Comparison of ENCODE assay signal across 28 mouse cellular contexts in the genomic region with DNA sequence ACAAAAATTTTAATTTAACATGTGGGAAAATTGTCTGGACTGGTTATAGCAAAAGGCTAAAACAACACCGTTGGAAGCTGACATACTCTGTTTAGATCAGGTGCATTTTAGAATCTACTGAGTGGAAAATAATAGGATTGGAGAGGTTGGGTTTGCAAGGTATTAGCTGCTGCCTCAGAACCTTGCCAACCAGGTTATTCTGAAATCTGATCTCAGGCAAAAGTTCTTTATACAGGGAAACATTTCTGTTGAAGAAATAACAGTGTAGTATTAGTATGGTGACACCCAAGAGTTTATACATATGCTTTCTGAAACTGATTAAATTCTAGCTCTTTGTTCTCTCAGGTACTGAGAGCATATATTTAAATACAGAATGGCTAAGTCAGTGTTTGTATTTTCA.
"Had no signal": no experiment of that assay in that cellular context is flagged by ENCODE, and none has a peak within 500 bp of the region (broad histone marks: within the 10 kb centered on the region; RNA-seq: fewer than 3 reads in every experiment).

No protein-coding gene starts in this region.

- H3K36me3 ChIP-seq: embryonic facial prominence, embryonic 12.5 days; embryonic facial prominence, embryonic 13.5 days; embryonic facial prominence, embryonic 15.5 days; forebrain, embryonic 10.5 days; forebrain, embryonic 12.5 days; forebrain, embryonic 15.5 days had no signal

- H3K4me2 ChIP-seq: embryonic facial prominence, embryonic 12.5 days; embryonic facial prominence, embryonic 13.5 days; embryonic facial prominence, embryonic 15.5 days; forebrain, embryonic 12.5 days; forebrain, embryonic 13.5 days; forebrain, embryonic 15.5 days had no signal

- H3K27ac ChIP-seq: embryonic facial prominence, embryonic 12.5 days; embryonic facial prominence, embryonic 13.5 days; embryonic facial prominence, embryonic 15.5 days; forebrain, embryonic 10.5 days; forebrain, embryonic 12.5 days; forebrain, embryonic 13.5 days; forebrain, embryonic 15.5 days; gastrocnemius, adult 2 months; heart, adult 2 months had no signal

- H3K9ac ChIP-seq: embryonic facial prominence, embryonic 12.5 days; embryonic facial prominence, embryonic 13.5 days; embryonic facial prominence, embryonic 15.5 days; forebrain, embryonic 12.5 days; forebrain, embryonic 13.5 days; forebrain, embryonic 15.5 days; forebrain, postnatal 0 days had no signal

- ATAC-seq: forebrain, embryonic 13.5 days; forebrain, embryonic 14.5 days; forebrain, embryonic 15.5 days; forebrain, embryonic 16.5 days; forebrain, postnatal 0 days had no signal

- H3K4me1 ChIP-seq: embryonic facial prominence, embryonic 12.5 days; embryonic facial prominence, embryonic 13.5 days; embryonic facial prominence, embryonic 15.5 days; forebrain, embryonic 10.5 days; forebrain, embryonic 12.5 days; forebrain, embryonic 13.5 days; forebrain, embryonic 15.5 days had no signal

- H3K4me3 ChIP-seq: embryonic facial prominence, embryonic 12.5 days; embryonic facial prominence, embryonic 13.5 days; embryonic facial prominence, embryonic 15.5 days; erythroblast, embryonic 14.5 days; forebrain, embryonic 10.5 days; forebrain, embryonic 12.5 days; forebrain, embryonic 13.5 days; forebrain, embryonic 15.5 days; gastrocnemius, adult 2 months; heart, adult 2 months had no signal

- DNase-seq: cerebellum, adult 2 months; cerebellum, adult 8-10 months; cerebellum, adult 9-10 months; cerebellum, adult 9-11 months; cerebellum, postnatal 10 days; cerebellum, postnatal 14 days; cerebellum, postnatal 25 days; cerebellum, postnatal 36 days; embryo, embryonic 11 days; forebrain, postnatal 0 days; gastrocnemius, adult 2 months; gastrocnemius, postnatal 10 days; gastrocnemius, postnatal 14 days; gastrocnemius, postnatal 25 days; gastrocnemius, postnatal 36 days; heart, adult 11 months; heart, adult 18-20 months; heart, adult 2 months had no signal

- H3K27me3 ChIP-seq: embryonic facial prominence, embryonic 12.5 days; embryonic facial prominence, embryonic 13.5 days; embryonic facial prominence, embryonic 15.5 days; forebrain, embryonic 12.5 days; forebrain, embryonic 13.5 days; forebrain, embryonic 15.5 days had no signal

- H3K9me3 ChIP-seq: embryonic facial prominence, embryonic 12.5 days; embryonic facial prominence, embryonic 15.5 days; forebrain, embryonic 12.5 days; forebrain, embryonic 13.5 days; forebrain, embryonic 15.5 days had no signal
